ENCODE assay signal across 8 mouse cellular contexts in the genomic region with DNA sequence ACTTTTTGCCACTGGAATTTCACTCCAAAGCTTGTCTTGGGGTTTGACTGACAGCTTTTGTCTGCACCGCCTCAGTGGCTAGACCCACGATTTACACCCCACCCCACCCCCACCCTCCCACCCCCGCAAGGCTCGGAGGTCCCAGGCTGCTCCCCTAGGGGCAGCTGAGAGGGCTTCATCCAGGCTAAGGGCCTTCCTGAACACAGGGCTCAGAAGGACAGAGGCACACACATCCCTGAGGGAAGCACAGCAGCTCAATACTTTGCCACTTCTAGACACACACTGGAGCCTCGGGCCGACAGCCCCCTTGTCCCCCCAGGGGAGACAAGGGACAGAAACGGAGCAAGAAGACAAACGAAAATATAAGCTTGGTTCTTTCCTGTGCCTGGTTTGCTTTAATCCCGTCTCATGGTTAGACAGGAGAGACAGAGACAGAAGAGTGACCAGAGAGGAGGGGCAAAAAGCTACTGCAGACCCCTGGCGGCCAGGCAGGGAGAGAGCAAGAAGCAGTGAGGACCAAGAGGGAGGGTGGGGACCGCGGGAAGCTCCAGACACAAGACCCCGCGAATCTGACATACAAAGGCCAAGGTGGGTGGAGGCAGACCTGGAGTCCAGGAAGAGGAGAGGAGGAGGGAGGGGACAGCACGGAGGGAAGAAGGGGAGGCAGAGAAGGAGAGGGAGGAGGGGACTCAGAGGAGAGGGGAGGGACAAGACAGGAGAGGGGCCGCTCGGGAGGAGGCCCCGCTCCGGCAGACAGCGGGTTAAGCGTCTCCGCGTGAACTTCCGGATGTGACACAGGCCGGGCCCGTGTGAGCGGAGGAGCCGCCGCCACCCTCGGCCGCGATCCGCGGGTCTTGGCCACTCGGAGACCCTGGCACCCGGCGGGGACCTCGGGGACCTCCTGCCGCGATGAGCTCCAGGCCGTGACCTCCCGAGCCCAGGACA. TPM values are rescaled to one million over a fixed set of nuclear protein-coding genes. Genes with fewer than 3 reads are reported as not detected.
DNase-seq lines count a peak whose midpoint lies in the region; ATAC-seq lines count a peak whose summit lies in the region.

A gene (plus strand): TSS at position 494 of the 945 bp plus-strand sequence.

- DNase-seq in ES-CJ7 (ENCODE audit: low read depth, low spot score) = peak; percentile 84
- peak; percentile 59 to 75 for DNase-seq in adrenal gland, postnatal 36 days
- peak; percentile 79 for DNase-seq in forebrain, embryonic 10.5 days (ENCODE audit: extremely low spot score, low spot score)
- DNase-seq in heart, postnatal 14 days = peak; percentile 49 to 59
- DNase-seq in layer of hippocampus, postnatal 10 days (ENCODE audit: low spot score in 2 of 2) = peak; percentile 61 to 71
- peak; percentile 22 for DNase-seq in lung, postnatal 25 days (ENCODE audit: low spot score)
- peak; percentile 87 for DNase-seq in retina, postnatal 1 day

- H3K4me1 ChIP-seq in forebrain, embryonic 10.5 days = peaks cover 53% of the 10 kb centered on the region

- peaks cover 23% of the 10 kb centered on the region for H3K36me3 ChIP-seq in forebrain, embryonic 10.5 days (replicated peaks)

- intact Hi-C loops in heart, postnatal 14 days (cut with DNase I) = no loop called here

- H3K27me3 ChIP-seq in forebrain, embryonic 10.5 days (ENCODE audit: poor library complexity, severe bottlenecking) = peaks cover 6% of the 10 kb centered on the region; the same call in 1 of the 2 replicates

- no peaks in the 10 kb centered on the region for H3K9me3 ChIP-seq in forebrain, embryonic 10.5 days

- H3K4me3 ChIP-seq in forebrain, embryonic 10.5 days = peak within 1 kb of the TSS; percentile 84

- ATAC-seq in monocyte, adult 5-6 weeks (replicated peaks; ENCODE audit: insufficient number of reproducible peaks, low FRiP score, low TSS enrichment, poor library complexity, severe bottlenecking) = no peak

- peak within 1 kb of the TSS; percentile 87 for H3K27ac ChIP-seq in forebrain, embryonic 10.5 days

- under 1% methylated on average over 42 of the region's 42 CpGs for WGBS in forebrain, embryonic 10.5 days

RNA-seq across cellular contexts. Expression of the gene that starts here (rescaled TPM):
- total RNA-seq in adrenal gland, postnatal 36 days (2021) = 10 to 100 TPM; 11.6 to 14.0 TPM
- polyA plus RNA-seq in forebrain, embryonic 10.5 days (2016; fragmentation: Nextera tagmentation; extraction: Ambion mirVana) = 56.7 and 57.5 TPM in 2 replicates
- total RNA-seq in heart, postnatal 14 days (2021) = 1 to 10 TPM; 3.8 to 5.4 TPM
- total RNA-seq in layer of hippocampus, postnatal 10 days (2021) = 10 to 100 TPM; 36.2 to 41.5 TPM
- total RNA-seq in monocyte, adult 5-6 weeks (2017) = 3.0 to 15.5 TPM (median 6.4 TPM) in 3 replicates

Comparison
In these comparisons a context has a peak if more than half of its experiments do, and no peak if none do; other contexts are left out.
1. DNase-seq: peak in every context shown above with its lines; median percentile 87 in retina, postnatal 1 day; 84 in ES-CJ7; 79 in forebrain, embryonic 10.5 days; 67 in adrenal gland, postnatal 36 days; 66 in layer of hippocampus, postnatal 10 days; 54 in heart, postnatal 14 days; 22 in lung, postnatal 25 days.